Mouse (Mus musculus) lung, postnatal 0 days (tissue): ENCODE results near the gene Espl1. TPM values are rescaled to one million over a fixed set of nuclear protein-coding genes. Genes with fewer than 3 reads are reported as not detected.

Experiments
- ATAC-seq: fragments of 200-750 bp; cut with Nextera tagmentation; 2 replicates; pipeline ENCODE4 v1.8.0; 2017; ENCODE audit warnings: moderate library complexity
- DNase-seq: peaks from one replicate; pipeline ENCODE4 v3.0.0-alpha.2; 2016; ENCODE audit warnings: low spot score
- H3K27ac ChIP-seq: fragments of 300-500 bp; sonication (generic); 2 replicates; pipeline ENCODE4 v1.5.1; 2014; ENCODE audit warnings: antibody characterized with exemption, mild to moderate bottlenecking, low read length, mixed read lengths
- H3K27me3 ChIP-seq: fragments of 300-500 bp; sonication (generic); replicated peaks from 2 replicates; pipeline ENCODE4 v1.6.1; 2014; ENCODE audit warnings: low read length, mixed read lengths; ENCODE audit not compliant: insufficient read depth
- H3K36me3 ChIP-seq: fragments of 300-500 bp; sonication (generic); 2 replicates; pipeline ENCODE4 v1.6.1; 2014; ENCODE audit warnings: low read length, mixed read lengths; ENCODE audit not compliant: insufficient read depth
- H3K4me1 ChIP-seq: fragments of 300-500 bp; sonication (generic); 2 replicates; pipeline ENCODE4 v1.6.1; 2014; ENCODE audit warnings: antibody characterized with exemption, low read depth, low read length, mixed read lengths; ENCODE audit not compliant: insufficient read depth
- H3K4me2 ChIP-seq: fragments of 300-500 bp; sonication (generic); replicated peaks from 2 replicates; pipeline ENCODE4 v1.6.1; 2014; ENCODE audit warnings: low read depth, mild to moderate bottlenecking, low read length, moderate library complexity, mixed read lengths
- H3K4me3 ChIP-seq: fragments of 300-500 bp; sonication (generic); 2 replicates; pipeline ENCODE4 v1.5.1; 2014; ENCODE audit warnings: low read depth, low read length
- H3K9ac ChIP-seq: fragments of 300-500 bp; sonication (generic); replicated peaks from 2 replicates; pipeline ENCODE4 v1.6.1; 2014; ENCODE audit warnings: low read depth, mild to moderate bottlenecking
- H3K9me3 ChIP-seq: fragments of 300-500 bp; sonication (generic); 2 replicates; pipeline ENCODE4 v1.6.1; 2016; ENCODE audit warnings: low read length, mixed read lengths
- CTCF ChIP-seq: IDR thresholded peaks from 2 replicates; pipeline ENCODE4 v1.5.1; 2016; ENCODE audit warnings: antibody characterized with exemption, mild to moderate bottlenecking
- EP300 ChIP-seq: IDR thresholded peaks from 2 replicates; pipeline ENCODE4 v1.6.1; 2016; ENCODE audit warnings: antibody characterized with exemption, mild to moderate bottlenecking, control low read depth
- WGBS: fragments of 180-500 bp; shearing (Covaris S2); extraction: QIAGEN DNeasy Blood & Tissue Kit; methylation state at CpG from one replicate; pipeline ENCODE4 v1.1.7; 2014; 5-methylcytosine and 5-hydroxymethylcytosine counted together
- polyA plus RNA-seq: library from polyadenylated mRNA; unstranded; fragments of >200 nt; fragmentation: Nextera tagmentation; extraction: Ambion mirVana; gene quantifications from 2 replicates; pipeline ENCODE4 v1.2.1, GENCODE M21; 2015

Espl1 gene
- polyA plus RNA-seq, 1 experiment from 2014 or later, result 1.4 TPM

- DNase-seq (no peak), ATAC-seq (peak; percentile 33; the same call in 1 of the 2 replicates)
- Histone ChIP-seq H3K4me2 (peak within 1 kb of the TSS; percentile 44), H3K36me3 (no peaks in the 10 kb centered on the region), H3K4me1 (peaks cover 4% of the 10 kb centered on the region; the same call in 1 of the 2 replicates), H3K4me3 (no peak within 1 kb of the TSS), H3K27me3 (no peaks in the 10 kb centered on the region), H3K27ac (no peak within 1 kb of the TSS), H3K9ac (no peak within 1 kb of the TSS), H3K9me3 (no peaks in the 10 kb centered on the region)
- WGBS, result 20% methylated on average over 20 of the region's 21 CpGs
- TF ChIP-seq CTCF (no peak), EP300 (no peak)
These were observed 25.6 kb upstream of the Espl1 start, which contains the start of gene Gm9918 for GRCm38 (mm10) chr15:102270274-102270960. Gene Gm9918 (plus strand): TSS chr15:102270563.

GRCm38 (mm10) chr15:102271441-102271840 lies 24.6 kb upstream of the Espl1 start:
- no peak overlapping the region for H3K4me2 ChIP-seq
- no peaks in the 10 kb centered on the region for H3K36me3 ChIP-seq
- DNase-seq (peak; percentile 31), ATAC-seq (peak; percentile 44)
- peaks cover 4% of the 10 kb centered on the region; the same call in 1 of the 2 replicates for H3K4me1 ChIP-seq
- H3K9ac ChIP-seq, result no peak overlapping the region
- no peak overlapping the region; the same call in 1 of the 2 replicates for H3K27ac ChIP-seq
- TF ChIP-seq EP300 (peak; percentile 41; the same call in 1 of the 2 replicates), CTCF (no peak)
- H3K27me3 ChIP-seq, result no peaks in the 10 kb centered on the region
- 28% methylated on average over 3 of the region's 3 CpGs for WGBS
- H3K9me3 ChIP-seq, result no peaks in the 10 kb centered on the region
- no peak overlapping the region for H3K4me3 ChIP-seq

- Histone ChIP-seq H3K4me1 (peaks cover 6% of the 10 kb centered on the region; the same call in 1 of the 2 replicates), H3K9me3 (no peaks in the 10 kb centered on the region), H3K4me2 (no peak overlapping the region), H3K27ac (no peak overlapping the region), H3K4me3 (no peak overlapping the region), H3K36me3 (no peaks in the 10 kb centered on the region), H3K9ac (no peak overlapping the region), H3K27me3 (no peaks in the 10 kb centered on the region)
- ATAC-seq (no peak), DNase-seq (no peak)
- TF ChIP-seq EP300 (no peak), CTCF (peak; percentile 46)
- WGBS, result 70% methylated on average over 6 of the region's 6 CpGs
These were observed 21.9 kb upstream of the Espl1 start for GRCm38 (mm10) chr15:102273982-102274716.

DNA sequence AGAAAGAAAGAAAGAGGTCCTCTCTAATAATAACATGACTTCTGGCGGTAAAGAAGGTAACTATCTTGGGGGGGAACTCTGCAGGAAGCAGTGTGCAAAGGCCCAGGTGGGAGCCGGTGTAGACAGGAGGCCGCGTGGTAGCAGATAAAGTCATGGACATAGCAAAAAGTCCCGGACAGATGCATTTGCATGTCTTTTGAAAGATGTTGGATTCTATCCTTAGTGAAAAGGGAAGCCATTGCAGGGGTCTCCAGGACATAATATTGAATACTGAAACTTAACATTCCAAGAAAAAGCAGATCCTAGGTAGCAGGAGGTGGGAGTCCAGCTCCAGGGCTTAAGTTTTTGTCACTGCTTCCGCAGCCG lies 17.4 kb upstream of the Espl1 start:
- Histone ChIP-seq H3K9ac (no peak overlapping the region), H3K9me3 (no peaks in the 10 kb centered on the region), H3K4me2 (peak overlapping the region; percentile 73), H3K27ac (peak overlapping the region; percentile 17; the same call in 1 of the 2 replicates), H3K36me3 (no peaks in the 10 kb centered on the region), H3K27me3 (no peaks in the 10 kb centered on the region), H3K4me1 (peaks cover 8% of the 10 kb centered on the region), H3K4me3 (peak overlapping the region; percentile 84)
- 22% methylated on average over 7 of the region's 7 CpGs for WGBS
- ATAC-seq (no peak), DNase-seq (no peak)
- TF ChIP-seq CTCF, result no peak
- TF ChIP-seq EP300, result no peak

DNA sequence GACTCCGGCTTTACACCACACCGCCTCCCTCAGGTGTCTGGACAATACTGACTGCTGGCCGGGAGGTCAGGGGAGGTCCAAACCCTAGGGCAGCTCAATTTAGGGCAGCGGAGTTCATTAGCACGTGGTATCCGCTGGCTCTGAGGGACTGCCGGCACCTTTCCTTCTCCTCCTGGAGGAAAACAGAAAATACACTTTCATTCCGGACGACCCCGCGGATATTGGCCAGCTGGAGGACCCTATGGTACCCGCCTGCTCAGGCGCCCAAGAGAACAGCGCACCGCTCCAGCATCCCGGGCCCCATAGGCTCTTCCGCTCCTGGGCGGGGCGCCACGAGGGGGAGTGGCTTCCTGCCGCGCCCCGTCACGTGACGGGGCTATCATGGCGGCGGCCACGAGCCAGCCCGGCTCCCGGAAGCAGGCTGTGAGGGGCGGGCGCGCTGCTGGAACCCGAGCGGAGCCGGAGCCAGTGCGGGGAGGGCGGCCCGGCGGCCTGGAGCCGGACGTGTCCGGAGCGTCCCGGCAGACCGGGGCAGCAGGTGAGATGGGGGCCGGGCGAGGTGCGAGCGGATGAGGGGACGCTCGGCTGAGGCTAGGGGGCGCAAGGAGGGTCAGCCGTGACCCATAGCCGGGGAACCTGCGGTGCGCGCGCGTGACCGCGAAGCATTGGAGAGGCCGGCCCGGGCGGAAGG lies 16.8 kb upstream of the Espl1 start, which contains the start of gene Mfsd5:
Gene Mfsd5 (plus strand): TSS at position 363 of the 691 bp plus-strand sequence.
- Histone ChIP-seq H3K4me3 (peak within 1 kb of the TSS; percentile 84), H3K4me2 (peak within 1 kb of the TSS; percentile 73), H3K36me3 (no peaks in the 10 kb centered on the region), H3K9me3 (no peaks in the 10 kb centered on the region), H3K27me3 (no peaks in the 10 kb centered on the region), H3K27ac (peak within 1 kb of the TSS; percentile 88), H3K4me1 (peaks cover 8% of the 10 kb centered on the region), H3K9ac (peak within 1 kb of the TSS; percentile 60)
- WGBS, result under 1% methylated on average over 49 of the region's 65 CpGs
- TF ChIP-seq CTCF, result peak; percentile 61
- no peak for TF ChIP-seq EP300
- DNase-seq, result peak; percentile 96
- ATAC-seq, result peak; percentile 96
